Mouse (Mus musculus) left cerebral cortex, adult 9 months (tissue): ENCODE measurements around the gene Zfp747.
"Not testable (repeated sequence)": the region's sequence is repeated elsewhere in the genome, so short reads cannot be mapped to it uniquely, and the experiment has no call there.

Experiments
- DNase-seq, 2 experiments: peaks; one replicate each; pipeline ENCODE4 v3.0.0; 2022; ENCODE audit warnings: low spot score in 2 of 2

Gene Zfp747

GRCm38 (mm10) chr7:127371870-127372269, 4.0 kb downstream of the Zfp747 start:
- not testable (repeated sequence) for DNase-seq

- no peak for DNase-seq
These were observed 4.6 kb downstream of the Zfp747 start for GRCm38 (mm10) chr7:127371213-127371612.

GRCm38 (mm10) chr7:127366249-127366648, 9.6 kb downstream of the Zfp747 start:
- no peak for DNase-seq

- DNase-seq, result no peak
These were observed 11.7 kb downstream of the Zfp747 start for GRCm38 (mm10) chr7:127364166-127364565.

GRCm38 (mm10) chr7:127363475-127363921, 12.4 kb downstream of the Zfp747 start:
- DNase-seq, result no peak

- peak in 1 of 2 experiments; percentile 52 for DNase-seq
These were observed 13.4 kb downstream of the Zfp747 start for GRCm38 (mm10) chr7:127362418-127362817.

GRCm38 (mm10) chr7:127361449-127361848, 14.4 kb downstream of the Zfp747 start:
- DNase-seq, result no peak

GRCm38 (mm10) chr7:127360265-127360664, 15.6 kb downstream of the Zfp747 start:
- no peak for DNase-seq

- no peak for DNase-seq
These were observed 17.4 kb downstream of the Zfp747 start for GRCm38 (mm10) chr7:127358472-127358871.

- no peak for DNase-seq
These were observed 18.0 kb downstream of the Zfp747 start for GRCm38 (mm10) chr7:127357871-127358270.

GRCm38 (mm10) chr7:127355796-127356195, 20.1 kb downstream of the Zfp747 start:
- no peak for DNase-seq

GRCm38 (mm10) chr7:127351230-127352004, 24.4 kb downstream of the Zfp747 start:
- DNase-seq, result no peak

- DNase-seq, result no peak
These were observed 29.2 kb downstream of the Zfp747 start for GRCm38 (mm10) chr7:127346676-127347075.

GRCm38 (mm10) chr7:127345512-127346325, 30.1 kb downstream of the Zfp747 start, which contains the start of gene Zfp768:
Gene Zfp768, minus strand, starts transcription at chr7:127345589.
- peak; percentile 58 to 85 for DNase-seq

- no peak for DNase-seq
These were observed 30.8 kb downstream of the Zfp747 start for GRCm38 (mm10) chr7:127345092-127345491.

GRCm38 (mm10) chr7:127344371-127344770, 31.5 kb downstream of the Zfp747 start:
- no peak for DNase-seq

GRCm38 (mm10) chr7:127343351-127344019, 32.4 kb downstream of the Zfp747 start:
- DNase-seq, result no peak

- no peak for DNase-seq
These were observed 33.0 kb downstream of the Zfp747 start for GRCm38 (mm10) chr7:127342888-127343287.

- no peak for DNase-seq
These were observed 33.5 kb downstream of the Zfp747 start for GRCm38 (mm10) chr7:127342332-127342731.

- not testable (repeated sequence) for DNase-seq
These were observed 34.0 kb downstream of the Zfp747 start for GRCm38 (mm10) chr7:127341861-127342260.

- no peak for DNase-seq
These were observed 34.5 kb downstream of the Zfp747 start for GRCm38 (mm10) chr7:127341356-127341755.

GRCm38 (mm10) chr7:127337636-127338035, 38.2 kb downstream of the Zfp747 start:
- no peak for DNase-seq
